Mouse (Mus musculus): ENCODE data around the gene Itpk1. TPM values are rescaled to one million over a fixed set of nuclear protein-coding genes. Genes with fewer than 3 reads are reported as not detected.

Itpk1 gene
- polyA plus RNA-seq, 1 experiment from 2014 or later, result 58.7 TPM

GRCm38 (mm10) chr12:102709896-102710295 is 5.2 kb upstream of the Itpk1 start:
- no peaks in the 10 kb centered on the region for H3K9me3 ChIP-seq
- no peaks in the 10 kb centered on the region for H3K36me3 ChIP-seq
- H3K4me3 ChIP-seq, result no peak overlapping the region
- no peak for ATAC-seq (replicated peaks)
- no peak overlapping the region for H3K4me2 ChIP-seq (replicated peaks)
- 83% methylated on average over 5 of the region's 5 CpGs for WGBS
- H3K4me1 ChIP-seq, result peaks cover 9% of the 10 kb centered on the region
- H3K27me3 ChIP-seq, result no peaks in the 10 kb centered on the region
- H3K9ac ChIP-seq (replicated peaks), result no peak overlapping the region
- no peak overlapping the region for H3K27ac ChIP-seq (replicated peaks)

- Histone ChIP-seq H3K4me1 (peaks cover 19% of the 10 kb centered on the region), H3K4me3 (no peak overlapping the region), H3K9me3 (no peaks in the 10 kb centered on the region), H3K9ac (replicated peaks) (no peak overlapping the region), H3K27ac (replicated peaks) (no peak overlapping the region), H3K36me3 (no peaks in the 10 kb centered on the region), H3K4me2 (replicated peaks) (no peak overlapping the region), H3K27me3 (no peaks in the 10 kb centered on the region)
- 79% methylated on average over 11 of the region's 11 CpGs for WGBS
- ATAC-seq (replicated peaks), result no peak
Measured at GRCm38 (mm10) chr12:102708220-102708619, 3.5 kb upstream of the Itpk1 start.

GRCm38 (mm10) chr12:102706833-102707463 is 2.2 kb upstream of the Itpk1 start:
- no peaks in the 10 kb centered on the region for H3K36me3 ChIP-seq
- H3K4me1 ChIP-seq, result peaks cover 32% of the 10 kb centered on the region
- H3K9me3 ChIP-seq, result no peaks in the 10 kb centered on the region
- no peak overlapping the region for H3K4me2 ChIP-seq (replicated peaks)
- 92% methylated on average over 10 of the region's 10 CpGs for WGBS
- no peak overlapping the region for H3K4me3 ChIP-seq
- no peak for ATAC-seq (replicated peaks)
- H3K27ac ChIP-seq (replicated peaks), result no peak overlapping the region
- H3K27me3 ChIP-seq, result no peaks in the 10 kb centered on the region
- no peak overlapping the region for H3K9ac ChIP-seq (replicated peaks)

GRCm38 (mm10) chr12:102705906-102706640 is 1.3 kb upstream of the Itpk1 start:
- no peak overlapping the region for H3K9ac ChIP-seq (replicated peaks)

GRCm38 (mm10) chr12:102705216-102705871 is 614 bp upstream of the Itpk1 start:
- ATAC-seq (replicated peaks), result peak; percentile 73
- WGBS, result under 1% methylated on average over 38 of the region's 45 CpGs
- H3K4me1 ChIP-seq, result peaks cover 42% of the 10 kb centered on the region

More at GRCm38 (mm10) chr12:102705906-102706640, 1.3 kb upstream of the Itpk1 start:
- H3K27me3 ChIP-seq, result no peaks in the 10 kb centered on the region
- peaks cover 35% of the 10 kb centered on the region for H3K4me1 ChIP-seq
- H3K36me3 ChIP-seq, result no peaks in the 10 kb centered on the region
- WGBS, result 59% methylated on average over 6 of the region's 6 CpGs
- no peaks in the 10 kb centered on the region for H3K9me3 ChIP-seq
- H3K27ac ChIP-seq (replicated peaks), result peak overlapping the region; percentile 95; the same call in 1 of the 2 replicates
- peak overlapping the region; percentile 88 for H3K4me3 ChIP-seq
- no peak for ATAC-seq (replicated peaks)
- peak overlapping the region; percentile 71 for H3K4me2 ChIP-seq (replicated peaks)

GRCm38 (mm10) chr12:102703921-102704408 is 765 bp downstream of the Itpk1 start:
- Histone ChIP-seq H3K4me1 (peaks cover 55% of the 10 kb centered on the region), H3K9ac (replicated peaks) (peak overlapping the region; percentile 76), H3K4me2 (replicated peaks) (peak overlapping the region; percentile 71), H3K27ac (replicated peaks) (peak overlapping the region; percentile 57), H3K9me3 (no peaks in the 10 kb centered on the region), H3K4me3 (peak overlapping the region; percentile 88), H3K36me3 (no peaks in the 10 kb centered on the region), H3K27me3 (no peaks in the 10 kb centered on the region)
- WGBS, result under 1% methylated on average over 17 of the region's 17 CpGs
- peak; percentile 23 for ATAC-seq (replicated peaks)

More at GRCm38 (mm10) chr12:102705216-102705871, 614 bp upstream of the Itpk1 start:
- Histone ChIP-seq H3K9me3 (no peaks in the 10 kb centered on the region), H3K36me3 (no peaks in the 10 kb centered on the region), H3K4me2 (replicated peaks) (peak overlapping the region; percentile 71), H3K9ac (replicated peaks) (peak overlapping the region; percentile 81), H3K27ac (replicated peaks) (peak overlapping the region; percentile 95), H3K27me3 (no peaks in the 10 kb centered on the region), H3K4me3 (peak overlapping the region; percentile 88)

DNA sequence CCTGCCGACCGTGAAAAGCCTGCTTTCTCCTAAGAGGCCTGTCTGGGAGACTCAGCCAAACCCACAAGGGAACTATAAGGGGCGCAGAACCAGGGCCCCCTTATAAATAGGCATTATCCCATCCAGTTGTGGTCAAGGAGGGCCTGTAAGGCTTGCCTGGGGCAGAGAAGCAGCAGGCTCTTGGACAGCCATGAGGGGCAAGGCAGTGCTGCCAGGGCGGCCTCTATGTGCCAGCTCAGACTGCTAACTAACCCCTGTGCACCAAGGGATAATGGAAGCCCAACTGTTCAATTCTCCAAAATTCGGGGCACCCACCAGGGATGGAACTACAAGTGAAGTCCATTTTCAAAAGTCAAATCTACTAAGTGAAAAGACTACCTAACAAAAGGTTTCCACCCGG is 1.3 kb downstream of the Itpk1 start:
- H3K4me1 ChIP-seq, result peaks cover 60% of the 10 kb centered on the region
- H3K4me3 ChIP-seq, result peak overlapping the region; percentile 88
- peak overlapping the region; percentile 76 for H3K9ac ChIP-seq (replicated peaks)
- H3K4me2 ChIP-seq (replicated peaks), result peak overlapping the region; percentile 71
- peak overlapping the region; percentile 57 for H3K27ac ChIP-seq (replicated peaks)
- no peaks in the 10 kb centered on the region for H3K9me3 ChIP-seq
- H3K36me3 ChIP-seq, result no peaks in the 10 kb centered on the region
- ATAC-seq (replicated peaks), result 0 out of 2 replicates have a peak, but pooled peaks have one; percentile 2
- WGBS, result 14% methylated on average over 6 of the region's 6 CpGs
- H3K27me3 ChIP-seq, result no peaks in the 10 kb centered on the region

DNA sequence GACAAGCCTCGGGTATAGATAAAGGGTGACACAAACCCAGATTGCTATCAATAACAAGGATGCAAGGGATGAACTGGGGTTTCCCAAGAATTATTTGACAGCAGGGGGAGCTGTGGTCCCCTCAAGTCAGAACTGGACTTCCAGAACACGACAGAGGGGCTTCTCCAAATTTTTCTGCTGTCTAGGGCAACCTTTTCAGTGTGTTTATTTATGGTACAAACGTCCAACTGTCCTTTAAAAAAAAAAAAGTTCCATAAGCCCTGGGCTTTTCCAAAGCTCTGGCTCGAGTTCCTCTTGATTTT is 1.7 kb downstream of the Itpk1 start:
- ATAC-seq (replicated peaks), result no peak
- WGBS, result 3% methylated on average over 4 of the region's 4 CpGs
- no peaks in the 10 kb centered on the region for H3K27me3 ChIP-seq
- H3K4me3 ChIP-seq, result peak overlapping the region; percentile 88
- peak overlapping the region; percentile 76 for H3K9ac ChIP-seq (replicated peaks)
- peak overlapping the region; percentile 57 for H3K27ac ChIP-seq (replicated peaks)
- H3K9me3 ChIP-seq, result no peaks in the 10 kb centered on the region
- H3K4me1 ChIP-seq, result peaks cover 64% of the 10 kb centered on the region
- no peaks in the 10 kb centered on the region for H3K36me3 ChIP-seq
- H3K4me2 ChIP-seq (replicated peaks), result peak overlapping the region; percentile 71

DNA sequence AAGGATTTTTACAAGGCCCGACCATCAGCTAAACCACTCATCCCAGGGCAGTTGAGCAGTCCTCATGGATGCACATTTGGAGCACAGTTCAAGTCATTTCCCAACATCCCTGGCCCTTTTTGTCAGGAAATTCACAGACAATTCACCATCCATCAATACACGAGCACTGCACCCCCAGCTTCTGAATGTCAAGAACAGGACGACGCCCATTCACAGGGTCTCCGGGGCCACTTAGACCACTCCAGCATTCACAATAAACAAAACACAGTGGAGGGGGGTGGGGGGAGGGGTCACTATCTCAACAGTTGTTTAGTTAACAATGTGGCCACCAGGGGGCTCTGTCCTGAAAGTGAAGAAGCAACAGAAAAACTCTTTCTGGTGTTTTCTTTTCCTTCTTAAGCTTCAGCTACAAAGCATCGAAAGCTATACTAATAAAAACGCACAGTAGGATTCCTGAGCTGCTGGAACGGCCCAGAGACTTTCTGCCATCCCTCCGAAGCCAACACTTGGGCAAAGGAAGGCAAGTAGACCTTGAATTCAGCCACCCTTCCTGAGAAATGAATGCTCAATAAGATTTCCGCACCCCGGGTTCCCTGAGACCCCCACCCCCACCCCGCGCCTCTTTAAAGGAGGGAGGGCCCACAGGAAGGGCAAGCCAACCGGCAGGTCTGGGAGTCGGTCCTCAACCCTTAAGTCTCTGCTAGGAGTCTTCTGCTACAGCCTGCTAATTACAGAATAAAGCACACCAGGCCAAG is 2.2 kb downstream of the Itpk1 start:
- Histone ChIP-seq H3K36me3 (no peaks in the 10 kb centered on the region), H3K4me1 (peaks cover 69% of the 10 kb centered on the region), H3K9me3 (no peaks in the 10 kb centered on the region), H3K27ac (replicated peaks) (peak overlapping the region; percentile 57), H3K27me3 (no peaks in the 10 kb centered on the region), H3K4me3 (peak overlapping the region; percentile 88), H3K9ac (replicated peaks) (peak overlapping the region; percentile 76), H3K4me2 (replicated peaks) (peak overlapping the region; percentile 71)
- ATAC-seq (replicated peaks), result no peak
- WGBS, result 4% methylated on average over 15 of the region's 15 CpGs

GRCm38 (mm10) chr12:102701691-102702207 is 3.0 kb downstream of the Itpk1 start:
- no peaks in the 10 kb centered on the region for H3K9me3 ChIP-seq
- no peaks in the 10 kb centered on the region for H3K27me3 ChIP-seq
- peaks cover 77% of the 10 kb centered on the region for H3K4me1 ChIP-seq
- peak overlapping the region; percentile 88; the same call in 1 of the 2 replicates for H3K4me3 ChIP-seq
- peak overlapping the region; percentile 71 for H3K4me2 ChIP-seq (replicated peaks)
- no peaks in the 10 kb centered on the region for H3K36me3 ChIP-seq
- ATAC-seq (replicated peaks), result no peak
- peak overlapping the region; percentile 57; the same call in 1 of the 2 replicates for H3K27ac ChIP-seq (replicated peaks)
- H3K9ac ChIP-seq (replicated peaks), result no peak overlapping the region
- 96% methylated on average over 5 of the region's 5 CpGs for WGBS

DNA sequence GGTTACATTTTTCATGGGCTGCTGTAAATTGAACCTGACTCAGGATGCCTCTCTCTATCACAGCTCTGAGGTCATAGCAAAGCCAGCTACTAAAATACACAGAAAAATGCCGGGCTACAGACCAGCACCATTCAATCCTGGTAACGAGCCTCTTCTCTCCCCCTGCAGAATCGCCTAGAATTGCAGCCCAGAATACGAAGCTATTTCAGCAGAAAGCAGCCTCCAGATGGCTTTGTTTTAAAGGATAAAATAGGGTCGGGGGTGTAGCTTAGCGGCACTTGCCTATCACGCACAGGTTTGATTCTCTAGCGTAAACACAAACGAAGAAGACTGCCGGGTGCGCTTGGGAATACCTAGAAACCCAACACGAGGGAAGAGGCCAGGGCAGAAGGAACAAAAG is 4.3 kb downstream of the Itpk1 start:
- peak overlapping the region; percentile 79 for H3K27ac ChIP-seq (replicated peaks)
- no peak for ATAC-seq (replicated peaks)
- 39% methylated on average over 12 of the region's 12 CpGs for WGBS
- no peak overlapping the region for H3K4me3 ChIP-seq
- H3K36me3 ChIP-seq, result no peaks in the 10 kb centered on the region
- H3K4me1 ChIP-seq, result peaks cover 84% of the 10 kb centered on the region
- H3K27me3 ChIP-seq, result no peaks in the 10 kb centered on the region
- no peaks in the 10 kb centered on the region for H3K9me3 ChIP-seq
- 0 out of 2 replicates have a peak overlapping the region, but pooled peaks have one; percentile 5 for H3K4me2 ChIP-seq (replicated peaks)
- peak overlapping the region; percentile 22; the same call in 1 of the 2 replicates for H3K9ac ChIP-seq (replicated peaks)
